Mouse (Mus musculus) liver (tissue): ENCODE results near the gene Raver1.
"Not testable (repeated sequence)": the region's sequence is repeated elsewhere in the genome, so short reads cannot be mapped to it uniquely, and the experiment has no call there.

Experiments
- DNase-seq: peaks from one replicate; pipeline ENCODE4 v3.0.0-alpha.2; 2020; ENCODE audit warnings: mixed read lengths

The Raver1 gene

DNA sequence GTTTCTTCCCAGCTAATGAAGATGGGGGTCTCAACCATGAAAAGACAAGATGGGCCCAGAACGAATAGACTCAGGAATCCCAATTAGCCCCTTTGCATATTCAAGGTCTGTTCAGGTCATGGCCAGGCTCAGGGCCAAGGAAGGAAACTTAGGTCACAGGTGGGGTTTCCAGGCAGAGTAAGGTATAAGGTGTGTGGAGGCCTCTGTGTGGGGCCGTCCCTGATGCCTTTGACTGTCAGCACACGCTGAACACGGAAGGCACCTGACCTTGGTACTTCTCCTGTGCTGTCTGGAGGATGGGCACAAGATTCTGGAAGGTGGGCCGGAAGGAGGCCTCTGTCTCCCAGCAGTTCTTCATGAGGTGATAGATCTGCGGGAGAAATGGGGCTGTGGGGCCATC is 13.0 kb upstream of the Raver1 start:
- DNase-seq: no peak

DNA sequence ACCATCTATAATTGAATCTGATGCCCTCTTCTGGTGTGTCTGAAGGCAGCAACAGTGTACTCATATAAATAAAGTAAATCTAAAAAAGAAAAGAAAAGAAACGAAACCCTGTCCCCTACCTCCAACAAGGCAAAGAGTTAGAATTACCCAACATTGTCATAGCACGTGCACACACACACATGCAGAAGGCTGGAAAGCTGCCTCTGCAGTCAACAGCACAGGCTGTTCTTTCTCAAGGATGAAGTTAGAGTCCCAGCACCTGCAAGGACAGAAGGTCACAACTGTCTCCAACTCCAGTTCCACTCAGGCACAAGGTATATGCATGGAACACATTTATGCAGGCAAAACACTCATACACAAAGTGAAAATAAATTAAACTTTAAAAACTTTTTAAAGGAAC is 10.3 kb upstream of the Raver1 start:
- no peak for DNase-seq

DNA sequence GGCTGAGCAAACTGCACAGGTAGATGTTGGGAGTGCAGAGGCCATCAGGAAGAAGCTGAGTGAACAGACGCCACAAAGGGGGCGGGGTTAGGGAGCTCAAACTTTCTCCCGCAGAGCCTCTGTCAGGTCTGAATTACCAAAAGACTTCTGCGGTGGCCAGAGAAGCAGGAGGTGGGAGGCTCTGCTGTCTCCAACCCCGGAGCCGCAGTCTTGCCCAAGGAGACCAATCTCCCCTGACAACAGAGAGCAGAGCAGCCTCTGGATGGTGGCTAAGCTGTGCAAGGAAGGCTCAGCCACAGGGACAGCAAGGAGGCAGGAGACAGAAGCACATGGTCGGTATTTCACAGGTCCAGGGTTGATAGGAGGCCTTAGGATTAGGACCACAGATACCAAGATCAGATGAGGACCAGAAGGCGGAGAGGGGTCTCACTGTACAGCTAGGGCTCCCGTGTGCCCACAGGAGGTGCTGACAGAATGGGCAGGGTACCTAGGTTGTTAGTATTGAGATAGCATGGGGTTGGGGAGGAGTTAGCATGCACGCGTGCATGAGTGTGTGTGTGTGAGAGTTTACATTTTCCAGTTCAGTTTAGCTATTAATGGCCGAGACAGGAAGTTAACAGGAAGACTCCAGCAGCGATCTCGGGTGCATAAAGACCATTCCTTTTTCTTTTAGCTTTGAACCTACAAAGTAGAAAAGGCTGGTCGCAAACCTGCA is 8.8 kb upstream of the Raver1 start:
- no peak for DNase-seq

DNA sequence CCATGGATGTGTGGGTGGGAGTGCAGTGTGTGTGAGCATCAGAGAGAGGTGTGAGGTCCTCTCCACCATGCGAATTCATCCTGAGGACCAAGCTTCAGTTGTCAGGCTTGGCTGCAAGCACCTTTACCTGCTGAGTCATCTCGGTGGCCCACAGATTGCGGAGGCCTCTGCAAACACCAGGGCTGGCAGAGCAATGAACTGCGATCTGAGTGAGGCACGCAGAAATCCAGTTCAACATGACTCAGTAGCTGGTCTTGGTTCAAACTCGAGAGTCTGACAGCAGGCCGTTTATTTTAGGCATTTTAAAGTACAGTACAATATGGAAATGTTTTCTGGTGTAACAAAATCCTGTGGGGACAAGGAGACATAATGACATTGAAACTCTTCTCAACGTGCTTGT is 6.0 kb upstream of the Raver1 start:
- peak; percentile 50 for DNase-seq

DNA sequence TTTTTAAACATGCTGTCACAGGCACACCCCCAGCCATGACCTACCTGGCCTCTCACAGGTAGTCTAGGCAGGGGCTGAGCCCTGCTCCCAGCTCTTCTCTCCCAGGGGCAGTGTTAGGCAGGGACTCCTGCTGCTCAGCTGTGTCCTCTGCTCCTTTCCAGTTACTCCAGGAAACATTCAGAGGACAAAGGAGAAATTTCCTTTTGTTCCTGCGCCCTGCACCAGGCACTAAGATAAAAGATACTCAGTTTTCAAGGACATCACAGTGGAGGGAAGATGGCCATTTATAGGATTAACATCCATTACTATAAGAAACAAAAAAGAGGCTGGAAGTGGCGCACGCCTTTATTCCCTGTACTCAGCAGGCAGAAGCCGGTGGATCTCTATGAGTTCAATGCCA is 4.2 kb upstream of the Raver1 start:
- DNase-seq: no peak

DNA sequence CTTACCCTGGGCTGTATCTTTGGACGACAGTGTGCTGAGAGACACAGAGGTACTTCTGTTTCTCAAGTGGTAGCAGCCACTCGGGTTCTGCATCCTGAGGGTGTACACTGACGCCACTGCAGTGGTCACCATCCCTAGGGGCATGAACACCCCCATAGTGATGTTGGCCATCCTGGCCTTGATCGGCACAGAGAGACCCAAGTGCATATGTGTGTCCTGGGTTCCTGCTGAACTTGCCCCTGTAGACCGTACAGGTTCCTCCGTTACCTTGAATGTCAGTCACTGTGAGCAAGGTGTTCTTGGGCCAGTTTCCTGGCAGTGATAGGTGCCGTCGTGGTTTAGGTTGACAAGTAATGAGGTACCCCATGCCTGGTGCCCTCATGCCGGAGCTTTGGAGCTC is 1.6 kb upstream of the Raver1 start:
- DNase-seq: no peak

DNA sequence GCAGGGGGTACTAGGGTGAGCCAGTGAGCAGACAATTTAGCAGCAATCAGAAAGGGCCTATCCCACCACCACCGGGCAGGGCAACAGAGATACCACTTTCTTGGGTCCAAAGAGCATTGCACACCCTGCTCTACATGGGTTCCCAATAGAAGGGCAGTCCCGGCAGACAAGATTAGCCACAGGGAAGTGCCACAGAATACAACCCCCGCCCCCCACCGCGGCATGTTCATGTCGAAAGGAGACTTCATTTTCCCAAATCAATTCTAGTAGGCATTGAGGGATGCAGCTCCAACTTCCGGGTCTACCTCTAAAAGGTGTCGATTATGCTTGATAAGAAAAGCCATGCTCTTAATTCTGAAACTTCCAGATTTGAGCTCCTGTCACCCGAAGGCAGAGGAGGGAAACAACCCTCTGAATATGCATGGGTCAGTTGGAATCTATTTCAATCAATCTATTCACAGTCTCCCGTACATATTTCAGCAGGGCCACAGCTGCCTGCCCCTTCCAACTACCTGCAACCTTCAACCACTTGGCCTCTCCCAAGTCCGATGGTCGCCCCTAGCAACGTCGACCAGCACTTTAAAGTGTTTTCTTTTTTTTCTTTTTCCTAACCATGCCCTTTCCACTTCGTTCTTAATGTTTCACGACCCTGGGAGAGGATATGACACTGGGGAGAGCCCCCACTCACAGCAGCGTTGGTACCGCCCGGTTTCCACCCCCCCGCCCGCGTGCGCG is 669 bp downstream of the Raver1 start:
- peak; percentile 41 for DNase-seq

DNA sequence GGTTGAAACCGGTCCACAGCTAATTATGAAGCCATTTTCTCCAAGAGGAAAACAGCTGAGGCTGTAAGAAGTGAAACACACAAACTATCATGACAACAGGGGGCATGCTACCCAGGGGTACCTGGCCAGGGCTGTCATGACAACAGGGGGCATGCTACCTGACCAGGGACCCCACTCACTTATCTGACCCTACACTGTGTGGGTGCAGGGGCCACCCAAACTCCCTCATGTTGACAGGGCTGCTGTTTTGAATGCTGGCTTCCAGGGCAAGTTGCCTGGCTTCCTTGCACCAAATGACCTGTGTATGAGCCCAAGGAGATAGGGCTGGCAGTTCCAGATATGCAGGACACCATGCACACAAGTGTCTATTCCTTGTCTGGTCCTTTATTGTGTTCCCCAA is 1.3 kb downstream of the Raver1 start:
- DNase-seq: no peak

DNA sequence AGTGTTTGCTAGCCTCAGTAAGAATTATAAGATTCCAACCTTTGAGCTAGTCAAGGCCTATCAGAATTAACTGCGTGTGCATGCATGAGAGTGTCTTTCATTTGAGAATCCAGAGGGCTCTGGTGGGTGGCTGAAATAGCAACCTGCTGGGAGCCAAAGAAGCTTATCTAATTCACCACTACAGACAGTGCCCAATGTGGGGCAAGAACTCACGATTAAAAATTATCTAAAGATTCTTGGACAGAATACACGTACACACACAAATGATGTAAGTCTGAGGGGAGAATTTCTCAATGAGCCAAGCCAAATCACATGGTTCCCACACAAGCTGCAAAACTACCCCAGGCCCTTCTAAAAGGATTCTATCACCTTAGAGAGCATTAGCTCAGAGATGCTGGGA is 8.5 kb downstream of the Raver1 start:
- no peak for DNase-seq

DNA sequence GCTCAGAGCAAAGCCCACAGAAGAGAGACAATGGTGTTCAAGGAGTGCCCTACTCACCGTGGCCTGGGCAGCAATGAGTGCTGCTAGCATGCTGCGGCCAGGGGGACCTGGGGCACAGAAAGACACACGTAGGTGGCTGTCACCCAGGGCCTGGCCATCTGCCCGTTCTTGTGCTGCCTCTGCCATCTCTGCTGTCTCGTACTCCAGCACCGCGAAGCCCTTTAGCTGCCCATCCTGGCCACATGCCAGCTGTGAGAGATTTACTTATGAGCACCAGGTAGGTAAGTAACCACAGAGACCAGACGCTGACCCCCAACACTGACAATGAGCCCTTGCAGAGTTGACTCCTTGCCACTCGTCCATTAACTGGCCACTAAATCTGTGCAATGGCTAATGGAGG is 10.7 kb downstream of the Raver1 start:
- DNase-seq: no peak

DNA sequence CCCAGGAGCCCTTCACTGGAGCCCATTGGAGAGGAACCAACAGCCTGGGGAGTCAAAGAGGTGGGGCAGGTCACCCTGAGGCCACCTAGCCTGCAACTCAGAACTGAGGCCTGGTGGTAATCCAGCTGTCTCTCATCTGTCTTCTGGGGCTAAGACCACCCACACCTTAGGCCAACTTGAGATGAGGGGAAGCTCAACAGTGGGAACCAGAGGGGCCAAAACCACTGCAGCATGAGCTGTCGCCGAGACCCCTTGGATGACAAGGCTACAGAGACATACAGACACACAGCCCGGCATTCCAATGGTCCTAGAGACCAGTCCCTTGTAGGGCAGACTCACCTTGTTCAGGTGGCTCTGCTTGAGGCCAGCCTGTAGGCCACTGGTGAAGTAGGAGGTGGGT is 16.2 kb downstream of the Raver1 start:
- DNase-seq: no peak

DNA sequence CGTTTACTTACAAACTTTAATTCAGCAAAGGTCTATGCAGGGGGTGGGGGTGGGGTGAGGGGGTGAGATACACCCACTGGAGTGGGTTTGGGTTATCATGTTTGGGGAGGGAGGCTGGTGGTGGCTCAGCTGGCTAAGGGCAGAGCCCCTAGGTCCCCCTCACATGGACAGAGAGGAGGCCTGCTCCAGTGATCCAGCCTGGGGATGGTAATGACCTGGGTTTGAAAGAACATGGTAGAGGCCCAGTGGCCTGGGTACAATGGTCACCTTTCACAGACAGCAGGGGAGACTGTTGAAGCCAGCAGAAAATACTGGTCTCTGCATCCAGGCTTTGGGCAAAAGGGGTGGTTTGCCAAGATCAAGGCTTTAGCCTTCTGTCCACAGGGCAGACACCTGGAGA is 17.6 kb downstream of the Raver1 start:
- no peak for DNase-seq

DNA sequence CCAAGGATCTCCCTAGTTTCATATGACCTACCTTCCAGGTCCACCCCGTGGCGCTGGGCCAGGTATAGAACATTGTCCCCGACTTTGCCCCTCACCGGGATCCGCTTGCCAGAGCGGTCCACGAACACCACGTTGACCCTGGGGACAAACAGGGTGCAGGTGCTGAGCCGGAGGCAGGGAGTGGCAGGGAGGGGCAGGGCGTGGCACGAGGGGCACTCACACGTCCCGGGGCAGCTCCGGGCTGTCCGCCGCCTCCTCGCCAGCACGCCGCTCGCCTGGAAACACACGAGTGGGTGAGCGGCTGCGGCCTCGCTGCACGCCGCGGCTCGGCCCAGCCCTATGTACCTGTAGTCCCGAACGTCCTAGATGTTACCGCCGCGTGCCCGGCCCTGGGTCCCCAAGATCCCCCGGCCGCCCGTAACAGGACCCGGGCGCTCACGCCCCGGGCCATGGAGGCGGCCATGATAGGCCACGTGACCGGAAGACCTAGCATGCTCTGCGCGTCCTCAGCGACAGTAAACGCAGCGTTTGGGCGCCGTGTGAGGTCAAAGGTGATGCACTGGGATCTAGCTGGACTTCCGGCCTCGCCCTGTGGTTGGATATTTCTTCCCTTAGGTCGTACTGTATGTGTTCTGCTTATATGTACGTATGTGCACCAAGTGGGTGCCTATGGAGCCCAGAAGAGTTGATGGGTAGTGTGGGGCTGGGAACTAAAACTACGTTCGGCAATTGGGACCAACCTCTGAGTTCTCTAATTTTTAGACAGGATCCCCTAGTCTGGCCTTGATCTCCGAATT is 18.6 kb downstream of the Raver1 start, which contains the start of the genes Gm49373 and Fdx1l:
Gene Gm49373, minus strand, starts transcription at position 53 of the 797 bp plus-strand sequence.
Gene Fdx1l, minus strand, starts transcription at position 571 of the 797 bp plus-strand sequence.
- peak; percentile 87 for DNase-seq

DNA sequence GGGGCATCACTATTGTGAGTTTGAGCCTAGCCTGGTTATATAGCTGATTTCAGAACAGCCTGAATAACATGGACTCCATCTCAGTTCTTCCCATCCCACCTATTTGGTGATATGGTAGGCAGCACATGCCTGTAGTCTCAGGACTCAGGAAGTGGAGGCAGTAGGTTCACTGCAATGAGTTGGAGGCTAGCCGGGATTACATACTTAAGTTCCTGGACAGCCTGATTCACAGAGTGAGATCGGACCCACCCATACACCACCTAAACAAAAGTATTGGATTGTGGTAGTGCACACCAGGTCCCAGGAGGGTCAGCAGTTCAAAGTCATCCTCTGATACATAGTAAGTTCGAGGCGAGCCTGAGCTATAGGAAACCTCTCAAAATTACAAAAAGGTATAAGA is 19.2 kb downstream of the Raver1 start:
- no peak for DNase-seq

DNA sequence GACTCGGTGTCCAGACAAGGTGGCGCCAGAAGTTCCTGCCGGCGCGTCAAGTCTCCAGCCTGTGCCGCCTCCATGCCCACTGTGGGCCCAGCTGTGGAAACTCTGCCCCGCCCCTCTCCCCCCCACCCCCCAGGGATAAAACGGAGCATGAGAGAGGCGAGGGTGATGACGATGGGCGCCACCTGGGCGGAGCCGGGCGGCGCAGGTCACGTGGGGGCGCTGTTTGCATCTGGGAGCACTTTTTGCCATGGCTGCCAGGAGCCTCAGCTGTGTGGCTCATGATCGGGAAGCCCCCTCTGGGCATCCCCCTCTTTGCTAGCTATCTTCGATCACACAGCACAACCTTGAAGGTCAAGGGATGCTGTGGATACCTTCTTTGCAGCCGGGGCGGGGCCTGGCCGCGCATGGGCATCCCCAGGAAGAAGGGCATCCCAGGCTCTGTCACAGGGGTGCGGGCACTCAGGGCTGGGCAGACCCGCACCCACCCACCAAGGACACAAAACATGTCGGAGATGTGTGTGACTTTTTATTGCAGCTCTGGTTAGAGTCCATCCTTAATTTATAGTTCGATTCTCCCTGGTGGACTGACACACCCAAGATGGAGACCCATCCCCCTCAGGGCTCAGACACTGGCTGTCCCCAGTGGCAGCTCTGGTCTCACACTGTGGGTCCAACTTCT is 24.7 kb downstream of the Raver1 start, which contains the start of gene Zglp1:
Gene Zglp1, minus strand, starts transcription at position 88 of the 679 bp plus-strand sequence.
- no peak for DNase-seq

DNA sequence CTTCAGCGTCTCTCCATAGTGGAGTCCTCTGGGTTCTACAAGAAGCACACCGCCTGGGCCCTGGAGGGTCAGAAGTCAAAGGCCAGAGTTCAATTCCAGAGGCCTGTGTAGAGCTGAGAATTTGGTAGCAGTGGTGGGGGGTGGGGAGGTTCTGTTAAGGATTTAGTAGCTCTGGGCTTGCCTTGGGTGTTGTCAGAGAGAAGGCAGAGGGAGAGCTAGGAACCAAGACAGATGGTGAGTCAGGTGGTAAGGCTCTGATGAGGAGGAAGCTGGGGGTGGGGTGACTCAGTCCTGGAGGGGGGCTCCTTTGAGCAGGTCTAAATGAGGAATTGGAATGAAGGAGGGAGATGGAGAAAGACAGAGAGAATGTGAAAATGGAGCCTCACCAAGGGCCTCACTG is 28.9 kb downstream of the Raver1 start:
- DNase-seq: no peak

DNA sequence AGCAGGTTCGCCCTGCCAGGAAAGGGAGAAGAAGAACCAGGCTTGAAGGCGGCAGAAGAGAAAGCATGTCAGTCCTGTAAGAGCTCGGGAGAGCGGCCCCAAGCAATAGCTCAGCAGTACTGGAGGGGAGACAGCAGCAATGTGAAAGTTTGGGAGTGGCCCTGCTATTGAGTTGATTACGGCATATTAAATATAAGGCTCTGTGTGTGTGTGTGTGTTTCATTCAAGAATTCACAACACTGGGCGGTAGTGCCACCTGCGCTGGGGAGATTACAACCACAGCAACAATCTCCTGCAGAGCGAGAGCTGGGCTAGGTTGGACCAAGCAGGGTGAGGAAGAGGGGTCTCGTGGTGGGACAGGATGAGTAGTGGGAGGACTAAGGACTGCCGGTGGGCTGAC is 40.2 kb downstream of the Raver1 start:
- DNase-seq: no peak

DNA sequence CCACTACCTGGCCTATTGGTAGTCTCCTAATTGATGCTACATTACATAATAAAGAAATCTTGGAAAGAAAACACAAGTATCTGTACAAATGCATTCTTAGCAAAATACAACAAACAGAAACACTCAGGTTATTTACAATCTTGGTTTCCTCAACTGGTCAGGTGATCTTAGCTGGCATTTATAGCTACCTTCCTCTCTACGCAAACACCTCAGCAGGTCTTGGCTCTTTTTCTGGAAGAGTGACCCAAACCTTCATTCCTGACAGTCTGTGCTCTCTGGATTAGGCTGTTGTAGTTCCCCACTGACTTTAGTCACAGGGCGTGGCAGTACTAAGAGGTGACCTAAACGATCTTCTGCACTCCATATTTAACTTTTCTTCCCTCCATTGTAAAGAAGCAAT is 46.6 kb downstream of the Raver1 start:
- DNase-seq: no peak

DNA sequence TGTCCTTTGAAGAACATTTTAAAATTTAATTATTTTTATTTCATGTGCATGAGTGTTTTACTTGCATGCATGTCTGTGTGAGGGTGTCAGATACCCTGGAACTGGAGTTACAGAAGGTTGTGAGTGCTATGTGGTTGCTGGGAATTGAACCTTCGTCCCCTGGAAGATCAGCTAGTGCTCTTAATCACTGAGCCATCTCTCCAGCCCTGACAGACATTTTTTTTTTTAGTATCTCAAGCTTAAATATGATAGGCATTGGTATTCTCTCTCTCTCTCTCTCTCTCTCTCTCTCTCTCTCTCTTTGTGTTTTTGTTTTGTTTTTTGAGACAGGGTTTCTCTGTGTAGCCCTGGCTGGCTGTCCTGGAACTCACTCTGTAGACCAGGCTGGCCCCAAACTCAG is 47.0 kb downstream of the Raver1 start:
- DNase-seq: not testable (repeated sequence)

DNA sequence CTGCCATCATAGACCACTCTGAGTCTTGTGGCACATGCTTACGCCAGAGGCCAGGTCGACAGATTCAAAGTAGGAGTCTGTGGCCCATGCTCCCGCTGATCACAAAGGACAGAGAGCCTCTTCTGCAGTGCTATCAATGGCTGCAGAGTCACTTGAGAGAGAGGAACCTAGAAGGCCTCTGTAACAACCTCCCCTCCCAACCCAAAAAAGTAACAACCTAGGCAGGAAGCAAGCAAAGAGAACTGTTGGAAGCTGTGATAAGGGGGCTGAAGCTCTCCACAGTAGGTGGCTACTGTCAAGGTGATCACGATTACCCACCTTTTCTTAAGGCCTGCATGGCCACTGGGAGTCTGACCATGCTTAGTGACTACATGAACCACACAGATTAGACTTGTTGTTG is 48.2 kb downstream of the Raver1 start:
- no peak for DNase-seq

DNA sequence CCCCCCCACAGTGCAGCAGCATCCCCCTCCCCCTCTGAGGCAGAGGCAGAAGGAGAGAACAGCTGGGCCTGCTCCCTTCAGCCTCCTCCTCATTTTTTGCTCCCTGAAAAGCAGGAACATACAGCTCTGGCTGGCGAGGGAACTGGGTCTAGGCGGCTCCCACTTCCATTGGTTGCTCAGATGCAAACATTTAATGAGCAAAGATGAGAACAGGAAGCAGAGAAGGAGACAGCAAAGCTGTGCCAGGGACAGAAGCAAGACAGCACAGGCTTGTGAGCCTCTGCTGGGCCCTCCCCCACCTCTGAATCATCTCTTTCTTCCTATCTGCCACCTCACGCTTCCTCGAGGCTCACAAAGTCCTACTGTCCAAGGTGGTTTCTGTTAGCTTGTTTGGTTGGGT is 50.5 kb downstream of the Raver1 start:
- DNase-seq: no peak

DNA sequence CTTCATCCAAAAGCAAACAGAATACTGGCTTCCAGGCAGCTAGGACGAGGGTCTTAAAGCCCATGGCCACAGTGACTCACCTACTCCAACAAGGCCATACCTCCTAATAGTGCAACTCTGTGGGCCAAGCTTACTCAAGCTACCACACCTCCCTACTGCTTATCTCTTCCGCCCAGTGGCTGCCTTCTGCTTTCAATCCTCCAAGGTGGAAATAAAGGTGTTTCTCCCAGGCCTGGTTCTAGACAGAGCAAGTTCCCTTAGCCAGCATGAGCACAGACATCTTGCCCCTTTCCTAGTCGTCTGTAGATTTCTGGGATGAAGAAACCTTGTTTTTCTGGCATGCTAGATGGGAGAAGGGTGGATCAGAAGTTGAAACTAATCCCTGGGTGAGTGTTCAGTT is 52.0 kb downstream of the Raver1 start:
- DNase-seq: peak; percentile 51

DNA sequence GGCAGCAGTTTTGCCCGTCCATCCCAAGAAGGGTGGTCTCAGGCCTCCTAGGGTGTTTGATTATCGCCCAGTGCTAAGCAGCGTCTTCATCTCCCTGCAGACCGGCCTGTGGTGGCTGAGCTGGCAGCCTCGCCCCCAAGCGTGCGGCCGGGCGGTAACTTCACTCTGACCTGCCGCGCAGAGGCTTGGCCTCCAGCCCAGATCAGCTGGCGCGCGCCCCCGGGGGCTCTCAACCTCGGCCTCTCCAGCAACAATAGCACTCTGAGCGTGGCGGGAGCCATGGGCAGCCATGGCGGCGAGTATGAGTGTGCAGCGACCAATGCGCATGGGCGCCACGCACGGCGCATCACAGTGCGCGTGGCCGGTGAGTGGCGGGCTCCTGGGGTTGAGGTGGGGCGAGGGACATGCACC is 54.3 kb downstream of the Raver1 start:
- no peak for DNase-seq
